Mouse (Mus musculus): Measurements from ENCODE around the gene Galnt6. TPM values are rescaled to one million over a fixed set of nuclear protein-coding genes. Genes with fewer than 3 reads are reported as not detected.

The Galnt6 gene
- total RNA-seq, 2 experiments from 2014 or later, result 0.12 TPM; not detected in 1

DNA sequence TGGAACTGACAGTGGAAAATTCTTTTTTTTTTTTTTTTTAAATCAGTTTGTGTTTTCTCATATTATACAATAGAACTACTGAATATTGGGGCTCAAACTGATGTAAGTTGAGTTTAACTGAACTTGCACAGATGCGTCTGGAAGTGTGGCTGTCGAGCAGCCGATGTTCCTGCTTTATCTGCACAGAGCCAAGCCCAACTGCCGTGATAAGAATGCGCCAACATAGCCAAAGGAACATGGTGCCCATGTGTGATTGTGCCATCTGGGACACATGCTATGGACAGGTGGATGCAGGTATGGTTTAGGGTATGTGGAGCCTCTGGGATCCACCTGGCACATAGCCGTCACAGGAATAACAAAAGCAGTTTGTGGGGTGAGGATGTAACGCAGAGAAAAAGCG, 43.3 kb downstream of the Galnt6 start:
- DNase-seq (ENCODE audit: low spot score), result no peak

DNA sequence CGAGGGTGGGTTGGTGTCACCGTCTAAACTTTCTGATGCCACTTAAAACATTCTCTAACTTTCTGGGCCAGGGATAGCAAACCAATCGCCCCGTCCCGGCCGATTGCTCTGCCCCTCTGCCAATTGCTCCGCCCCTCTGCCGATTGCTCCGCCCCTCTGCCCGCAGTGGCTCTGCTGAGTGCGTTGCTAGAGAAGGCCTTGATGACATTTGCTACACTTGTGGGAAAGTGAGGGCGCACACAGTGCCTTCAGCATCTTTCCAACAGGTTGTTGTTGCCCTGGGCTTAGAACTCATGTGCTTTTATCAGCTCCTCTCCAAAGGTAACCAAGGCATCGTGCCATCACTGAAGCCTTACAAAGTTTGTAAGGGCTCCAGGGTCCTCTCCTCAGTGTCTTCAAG, 43.9 kb downstream of the Galnt6 start:
- no peak for DNase-seq (ENCODE audit: low spot score)

DNA sequence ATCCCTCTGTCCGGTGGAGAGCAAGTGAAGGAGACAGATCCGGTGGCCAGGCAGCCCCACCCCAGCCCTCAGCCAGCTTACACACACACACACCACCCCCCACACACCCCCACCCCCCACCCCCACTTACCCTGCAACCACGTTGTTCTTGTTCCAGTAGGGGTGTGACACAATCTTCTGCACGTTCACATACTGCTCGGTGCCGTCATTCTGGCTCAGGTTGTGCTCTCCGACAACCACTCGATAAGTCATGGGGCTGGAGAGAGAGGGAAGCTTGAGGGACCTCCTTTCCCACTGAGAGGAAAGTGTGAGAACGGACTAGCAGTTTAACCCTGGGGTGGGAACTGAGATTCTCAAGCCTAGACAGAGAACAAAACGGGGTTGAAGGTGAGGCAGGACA, 44.7 kb downstream of the Galnt6 start:
- DNase-seq (ENCODE audit: low spot score), result no peak

DNA sequence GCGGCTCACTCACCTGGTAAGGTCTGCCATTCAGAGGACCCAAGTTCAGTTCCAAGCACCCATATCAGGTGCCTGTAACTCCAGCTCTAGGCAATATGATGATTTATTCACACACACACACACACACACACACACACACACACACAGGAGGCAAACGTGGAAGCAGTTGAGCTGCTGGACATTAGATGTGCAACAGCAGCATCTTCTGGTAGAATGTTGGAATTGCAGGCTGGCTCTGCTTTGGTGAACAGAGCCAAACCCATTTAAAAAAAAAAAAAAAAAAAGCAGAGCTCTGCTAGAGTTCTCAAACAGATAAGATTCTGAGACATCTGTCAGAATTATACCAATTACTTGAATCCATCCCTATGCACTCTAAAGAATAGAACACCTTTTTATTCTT, 46.1 kb downstream of the Galnt6 start:
- DNase-seq (ENCODE audit: low spot score), result peak; percentile 80

DNA sequence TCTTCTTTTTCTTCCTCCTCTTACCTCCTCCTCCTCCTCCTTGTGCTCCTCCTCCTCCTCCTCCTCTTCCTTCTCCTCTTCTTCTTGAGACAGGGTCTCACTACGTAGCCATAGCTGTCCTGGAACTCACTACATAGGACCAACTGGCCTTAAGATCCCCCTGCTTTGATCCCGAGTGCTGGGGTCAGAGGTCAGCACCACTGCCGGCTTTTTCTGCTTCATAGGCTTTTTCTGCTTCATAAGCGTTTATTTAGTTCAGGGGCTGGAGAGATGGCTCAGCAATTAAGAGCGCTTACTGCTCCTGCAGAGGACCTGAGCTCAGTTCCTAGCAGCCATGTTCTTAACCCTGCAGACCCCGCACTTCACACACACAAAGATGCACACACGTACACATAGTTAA, 47.4 kb downstream of the Galnt6 start:
- DNase-seq (ENCODE audit: low spot score), result no peak

DNA sequence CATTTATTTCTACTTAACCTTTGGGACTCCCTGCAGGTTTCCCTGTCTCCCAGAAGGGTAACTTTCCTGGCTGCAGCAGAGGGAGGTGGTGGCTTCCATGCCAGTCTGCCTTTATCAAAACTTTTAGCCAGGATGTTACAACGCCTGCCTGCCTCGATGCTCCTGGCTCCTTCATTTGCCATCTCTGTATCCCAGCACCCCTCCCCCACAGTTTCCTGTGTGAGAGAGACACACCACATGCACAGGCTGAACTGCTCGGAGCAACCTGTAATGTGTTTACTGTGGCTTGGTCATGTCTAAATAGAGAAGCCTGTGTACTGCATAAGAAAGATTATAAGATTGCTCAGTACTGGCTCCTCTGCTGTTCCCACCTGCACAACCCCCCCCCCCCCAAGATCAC, 48.8 kb downstream of the Galnt6 start:
- DNase-seq (ENCODE audit: low spot score), result no peak

DNA sequence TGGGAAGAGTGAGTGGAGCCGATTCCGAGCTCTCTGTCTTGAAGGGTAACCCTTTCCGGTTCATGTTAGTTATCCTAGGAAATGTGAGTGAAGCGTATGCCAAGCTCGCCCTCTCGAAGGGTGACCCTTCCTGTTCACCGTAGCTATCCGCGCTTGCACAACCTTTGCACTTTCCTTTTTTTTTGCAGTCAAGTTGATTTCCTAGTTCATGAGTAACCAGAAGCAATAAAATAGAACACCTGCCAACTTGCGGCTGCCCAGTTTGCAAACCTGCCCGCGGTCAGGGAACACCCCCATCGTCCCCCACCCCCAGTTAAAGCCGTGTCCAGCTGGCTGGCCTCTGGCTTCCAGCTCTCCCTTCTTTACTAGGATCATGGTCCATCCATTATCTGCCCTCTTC, 50.2 kb downstream of the Galnt6 start:
- DNase-seq (ENCODE audit: low spot score), result no peak

DNA sequence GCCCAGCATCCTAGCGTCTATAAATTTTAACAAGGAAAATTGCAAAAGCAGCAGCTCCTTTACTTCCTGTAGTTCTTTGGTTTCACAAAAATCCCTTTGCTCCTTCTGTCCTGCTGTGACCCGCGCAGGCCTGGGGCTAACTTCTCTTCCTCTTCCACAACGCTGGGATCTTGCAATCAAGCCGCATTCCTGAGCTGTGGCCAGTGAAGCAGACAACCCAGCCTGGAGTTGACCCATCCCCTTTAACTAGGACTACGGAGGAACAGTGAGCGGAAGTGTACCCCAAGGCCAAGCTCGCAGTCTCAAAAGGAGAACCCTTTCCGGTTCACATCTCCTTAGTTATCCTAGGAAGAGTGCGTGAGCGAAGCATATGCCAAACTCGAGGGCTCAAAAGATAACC, 50.6 kb downstream of the Galnt6 start:
- DNase-seq (ENCODE audit: low spot score), result no peak

DNA sequence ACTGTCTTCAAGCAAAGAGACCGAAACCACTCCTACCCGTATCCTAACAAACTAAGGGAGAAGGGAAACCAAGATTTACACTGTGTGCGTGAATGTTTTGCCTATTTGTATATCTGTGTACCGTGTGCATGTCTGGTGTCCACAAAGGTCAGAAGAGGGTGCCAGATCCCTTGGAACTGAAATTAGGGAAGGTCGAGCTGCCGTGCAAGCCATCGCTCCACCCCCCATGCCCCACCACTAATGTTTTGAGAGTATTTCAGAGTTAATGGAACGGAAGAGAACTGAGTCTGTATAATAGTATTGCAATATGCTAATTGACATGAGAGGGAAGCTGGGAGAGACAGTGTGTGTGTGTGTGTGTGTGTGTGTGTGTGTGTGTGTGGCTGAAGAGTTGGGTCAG, 51.5 kb downstream of the Galnt6 start:
- DNase-seq (ENCODE audit: low spot score), result no peak

DNA sequence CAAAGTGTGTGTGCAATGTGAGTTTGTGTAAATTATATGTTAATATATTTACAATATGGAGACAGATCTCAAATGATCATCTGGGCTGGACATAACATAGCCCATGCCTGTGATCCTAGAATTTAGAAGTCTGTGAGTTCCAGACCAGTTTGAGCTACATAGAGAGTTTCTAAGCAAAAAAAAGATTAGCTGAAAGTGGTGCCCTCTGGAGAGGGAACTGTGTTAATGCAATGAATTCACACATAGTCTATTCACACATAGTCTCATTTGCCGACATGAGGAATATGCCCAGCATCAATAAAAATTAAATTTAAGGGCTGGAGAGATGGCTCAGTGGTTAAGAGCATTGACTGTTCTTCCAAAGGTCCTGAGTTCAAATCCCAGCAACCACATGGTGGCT, 52.7 kb downstream of the Galnt6 start:
- DNase-seq (ENCODE audit: low spot score), result no peak

DNA sequence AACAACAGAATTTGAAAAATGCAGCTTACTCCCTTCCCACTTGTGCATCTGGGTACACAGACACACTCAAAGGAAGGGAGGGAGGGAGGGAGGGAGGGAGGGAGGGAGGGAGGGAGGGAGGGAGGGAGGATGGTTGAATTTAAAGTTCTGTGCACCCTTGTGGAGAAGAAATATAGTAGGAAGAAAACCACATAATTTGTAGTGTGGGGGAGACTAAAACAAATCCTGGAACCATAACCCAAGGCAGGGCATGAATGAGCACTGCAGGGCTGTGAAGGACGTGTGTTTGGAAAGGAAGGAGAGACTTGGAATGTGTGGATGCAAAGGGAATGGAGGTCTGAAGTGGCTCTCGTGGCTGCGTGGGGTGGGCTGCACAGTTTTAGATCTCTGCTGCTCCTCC, 53.7 kb downstream of the Galnt6 start:
- DNase-seq (ENCODE audit: low spot score), result no peak

DNA sequence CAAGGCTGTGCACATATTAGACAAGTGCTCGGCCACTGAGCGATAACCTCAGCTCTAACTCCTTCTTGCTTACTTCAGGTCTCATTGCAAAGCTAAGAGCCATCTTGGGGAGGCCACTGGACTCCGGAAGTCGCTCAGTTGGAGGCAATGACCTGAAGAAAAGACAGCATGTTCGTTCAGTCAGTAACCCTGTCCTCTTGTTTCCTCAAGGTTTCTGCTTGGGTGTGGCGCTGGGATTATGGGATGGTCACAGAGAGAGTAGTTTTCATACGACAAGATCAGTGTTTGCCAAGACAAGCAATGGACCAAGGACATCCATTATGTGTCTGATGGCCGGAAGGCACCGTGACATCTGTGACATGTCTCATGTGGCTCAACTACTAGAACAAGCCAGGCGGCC, 54.6 kb downstream of the Galnt6 start:
- no peak for DNase-seq (ENCODE audit: low spot score)

DNA sequence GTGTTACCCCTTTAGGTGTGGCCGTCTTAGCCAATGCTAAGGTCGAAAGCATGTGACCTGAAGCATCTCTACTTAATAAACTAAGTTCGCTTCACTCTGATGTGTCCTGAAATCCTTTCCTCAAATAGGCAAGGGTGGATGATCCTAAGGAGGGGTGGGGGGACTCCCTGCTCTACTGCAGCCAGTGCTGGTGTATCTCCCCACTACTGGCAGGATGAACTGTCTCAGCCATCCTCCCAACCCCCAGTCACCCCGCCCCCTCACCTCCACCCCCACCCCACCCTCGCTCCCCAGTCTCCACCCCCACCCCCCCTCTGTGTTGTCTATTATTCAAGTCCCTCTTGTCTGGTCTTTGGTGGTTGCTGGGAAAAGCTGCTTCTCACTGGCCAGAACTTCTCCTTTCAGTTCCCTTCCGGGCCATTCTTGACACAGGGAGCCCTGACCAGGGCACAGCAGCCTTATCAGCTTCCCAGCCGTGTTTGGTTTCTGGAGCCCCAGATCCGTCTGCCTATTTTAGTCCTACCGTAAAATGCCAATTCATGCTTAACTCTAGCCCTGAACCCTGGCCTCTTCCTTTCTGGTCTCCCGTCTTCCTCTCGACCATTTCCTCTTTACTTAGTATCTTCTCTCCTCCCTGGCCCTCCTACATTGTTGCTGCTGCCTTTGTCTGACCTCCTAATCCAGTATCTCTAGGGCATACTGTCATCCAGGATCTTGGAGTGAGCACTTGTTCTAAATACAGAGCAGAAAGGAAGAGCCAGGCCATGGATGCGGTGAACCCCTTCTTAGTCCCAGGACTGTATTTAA, 55.4 kb downstream of the Galnt6 start:
- DNase-seq (ENCODE audit: low spot score), result no peak

DNA sequence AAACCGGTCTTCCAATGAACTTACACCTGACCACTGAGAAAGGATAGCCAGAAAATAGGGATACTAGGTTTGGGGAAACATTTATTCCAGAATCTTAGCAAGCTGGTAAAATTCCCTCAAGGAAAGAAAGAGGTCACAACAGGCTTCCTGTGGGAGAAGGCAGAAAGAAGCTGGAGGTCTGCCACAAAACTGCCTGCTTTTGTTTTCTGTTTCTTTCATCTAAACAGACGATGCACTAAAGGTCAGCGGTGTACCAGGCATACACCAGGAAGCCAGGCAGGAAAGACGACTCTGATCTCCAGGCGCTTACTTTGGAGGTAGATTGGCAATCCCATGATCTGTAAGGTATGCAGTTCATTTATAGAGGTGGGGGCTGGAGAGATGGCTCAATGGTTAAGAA, 58.3 kb downstream of the Galnt6 start:
- no peak for DNase-seq (ENCODE audit: low spot score)

DNA sequence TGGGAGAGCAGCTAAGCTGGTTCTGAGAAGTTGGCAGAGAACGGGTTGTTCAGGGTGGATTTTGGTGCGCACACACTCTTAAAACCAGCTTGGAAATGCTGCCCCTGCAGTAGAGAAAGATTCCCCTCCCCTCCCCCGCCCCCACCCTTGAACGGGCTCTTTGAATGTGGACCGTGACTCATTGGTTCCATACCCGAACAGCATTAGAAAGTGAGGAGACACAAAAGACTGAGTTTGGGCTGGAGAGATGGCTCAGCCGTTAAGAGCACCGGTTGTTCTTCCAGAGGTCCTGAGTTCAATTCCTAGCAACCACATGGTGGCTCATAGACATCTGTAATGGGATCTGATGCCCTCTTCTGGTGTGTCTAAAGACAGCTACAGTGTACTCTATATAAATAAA, 59.2 kb downstream of the Galnt6 start:
- DNase-seq (ENCODE audit: low spot score), result no peak

DNA sequence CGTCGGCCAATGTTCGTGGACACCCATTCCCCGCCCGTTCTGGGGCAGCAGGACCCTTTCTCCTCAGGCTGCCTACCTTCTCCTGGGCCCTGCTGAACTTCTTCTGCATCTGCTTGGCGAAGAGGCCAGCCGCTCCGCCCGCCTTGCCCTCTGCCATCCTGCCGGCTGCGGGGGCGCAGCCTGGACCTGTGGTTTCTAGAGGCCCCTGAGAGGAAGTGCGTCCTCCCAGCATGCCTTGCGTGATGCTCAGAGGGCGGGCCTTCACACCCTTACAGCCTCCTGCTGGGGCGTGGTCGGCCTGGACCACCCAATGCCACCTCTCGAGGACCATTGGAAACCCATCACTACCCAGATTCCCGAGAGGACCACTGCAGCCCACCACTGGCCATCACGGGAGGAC, 59.8 kb downstream of the Galnt6 start, which contains the start of gene Bin2:
Bin2 (minus strand) TSS at position 217 of the 400 bp plus-strand sequence.
- DNase-seq (ENCODE audit: low spot score), result no peak

DNA sequence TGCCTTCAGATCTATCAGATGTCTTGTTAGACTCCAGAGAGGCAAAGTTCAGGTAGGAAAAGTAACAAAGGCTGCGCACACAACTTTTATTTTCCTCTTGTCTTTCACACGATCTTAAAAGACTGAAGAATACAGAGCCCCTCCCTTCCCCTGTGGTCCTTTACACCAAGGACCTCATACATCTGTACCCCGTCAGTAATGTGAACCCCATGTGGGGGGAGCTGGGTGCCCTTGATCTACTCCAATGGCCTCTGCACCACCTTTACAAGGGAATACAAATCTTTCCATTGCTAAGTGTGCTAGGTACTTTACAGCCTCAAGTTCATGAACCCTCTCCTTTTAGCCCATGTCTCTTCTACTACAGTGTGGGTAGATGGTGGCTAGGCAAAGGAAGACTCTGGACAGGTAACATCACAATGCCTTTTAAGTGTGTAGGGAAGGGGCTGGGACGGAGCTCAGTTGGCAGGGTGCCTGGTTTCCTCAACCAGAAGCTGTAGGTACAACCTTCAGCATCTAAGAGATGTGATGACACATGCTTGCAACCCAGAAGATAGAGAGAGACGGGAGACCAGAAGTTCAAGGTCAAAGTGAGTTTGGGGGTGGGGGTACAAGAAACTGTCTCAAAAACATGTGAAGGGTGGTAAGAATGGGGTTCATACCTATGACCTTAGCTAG, 61.2 kb downstream of the Galnt6 start:
- no peak for DNase-seq (ENCODE audit: low spot score)

DNA sequence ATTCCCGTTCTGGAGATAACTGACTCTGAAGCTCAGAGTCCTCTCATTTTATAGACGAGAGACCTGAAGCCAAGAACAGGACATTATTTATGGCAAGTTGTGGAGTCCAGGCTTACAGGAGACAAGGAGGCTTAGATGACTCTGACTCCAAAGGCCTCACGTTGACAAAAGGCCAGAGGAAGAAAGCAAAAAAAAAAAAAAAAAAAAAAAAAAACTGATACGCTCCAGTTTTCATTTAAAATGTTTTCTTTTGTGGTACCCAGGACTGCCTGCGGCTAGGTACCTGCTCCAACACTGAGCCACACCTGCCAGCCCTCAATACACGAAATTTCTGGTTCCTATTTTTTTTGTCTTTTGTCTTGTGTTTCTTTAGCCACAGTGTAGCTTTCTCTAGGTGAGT, 61.8 kb downstream of the Galnt6 start:
- no peak for DNase-seq (ENCODE audit: low spot score)

DNA sequence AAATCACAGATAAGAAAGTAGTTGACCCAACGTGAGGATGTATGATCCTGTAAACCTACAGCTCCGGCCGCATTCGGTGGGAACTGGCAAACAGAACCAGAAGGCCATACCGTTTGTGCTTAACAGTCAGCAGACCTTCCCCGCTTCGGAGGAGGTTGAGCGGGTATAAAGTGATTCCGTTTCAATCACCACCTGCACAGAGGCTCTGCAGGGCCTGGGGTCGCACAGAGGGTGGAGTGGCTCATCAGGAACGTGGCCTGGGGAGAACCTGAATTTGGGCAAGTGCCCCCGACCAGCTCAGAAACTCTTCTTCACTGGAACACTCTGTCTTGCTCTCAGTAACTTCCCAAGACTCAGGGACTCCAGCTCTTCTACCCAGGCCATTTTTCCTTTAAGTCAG, 62.3 kb downstream of the Galnt6 start:
- no peak for DNase-seq (ENCODE audit: low spot score)

DNA sequence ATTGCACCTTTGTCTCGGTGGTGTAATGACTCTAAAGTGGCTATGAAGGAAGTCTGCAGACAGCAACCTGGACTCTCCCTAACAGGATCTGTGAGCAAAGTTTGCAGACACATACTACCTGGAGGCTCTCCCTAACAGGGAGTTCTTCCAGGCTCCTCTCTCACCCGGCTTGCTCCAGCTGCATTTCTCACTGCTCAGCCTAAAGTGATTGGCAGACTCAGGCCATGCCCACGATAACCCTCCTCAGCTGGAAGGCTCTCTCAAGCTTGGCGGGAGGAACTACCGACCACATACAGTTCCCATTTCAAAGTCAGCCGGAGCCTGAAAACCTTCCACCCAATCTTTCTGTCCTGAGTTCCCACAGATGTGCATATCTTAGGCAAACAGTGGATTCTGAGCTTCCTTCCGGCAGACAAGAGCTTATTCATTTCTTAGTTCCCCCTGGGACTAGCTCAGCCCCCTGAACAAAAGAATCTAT, 62.9 kb downstream of the Galnt6 start:
- no peak for DNase-seq (ENCODE audit: low spot score)

DNA sequence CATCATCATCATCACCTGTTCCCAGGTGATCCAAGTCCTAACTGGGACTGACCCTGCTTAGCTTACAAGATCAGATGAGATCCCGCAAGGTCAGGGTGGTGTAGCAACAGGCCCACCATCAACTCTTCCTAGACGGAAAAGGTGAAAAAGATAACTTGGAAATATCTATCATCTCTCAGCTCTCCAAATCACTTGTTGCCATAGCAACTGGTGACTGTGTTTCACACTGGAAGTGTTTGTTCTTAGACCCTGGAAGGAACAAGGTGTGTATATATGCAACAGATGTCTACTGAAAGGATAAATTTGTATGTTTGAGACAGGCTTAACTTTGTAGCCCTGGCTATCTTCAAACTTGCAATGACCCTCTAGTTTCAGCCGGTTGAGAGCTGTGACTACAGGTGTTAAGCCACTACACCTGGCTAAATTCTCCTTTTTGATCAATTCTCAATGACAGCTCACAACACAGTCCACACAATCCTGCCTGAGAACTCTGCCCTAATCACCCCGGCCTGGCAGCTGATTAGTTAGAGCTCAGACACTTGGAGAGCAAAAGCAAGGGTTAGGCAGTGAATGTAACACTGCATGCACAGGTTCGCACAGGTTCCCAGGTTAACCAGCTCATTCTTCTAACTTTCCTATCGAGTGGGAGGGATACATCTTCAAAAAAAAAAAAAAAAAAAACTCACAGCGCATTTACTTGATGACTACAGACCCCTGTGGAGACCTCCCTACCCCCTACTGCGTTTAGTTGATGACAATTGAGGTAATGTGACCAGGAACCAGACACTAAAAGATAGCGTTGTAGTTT, 63.6 kb downstream of the Galnt6 start:
- DNase-seq (ENCODE audit: low spot score), result no peak

DNA sequence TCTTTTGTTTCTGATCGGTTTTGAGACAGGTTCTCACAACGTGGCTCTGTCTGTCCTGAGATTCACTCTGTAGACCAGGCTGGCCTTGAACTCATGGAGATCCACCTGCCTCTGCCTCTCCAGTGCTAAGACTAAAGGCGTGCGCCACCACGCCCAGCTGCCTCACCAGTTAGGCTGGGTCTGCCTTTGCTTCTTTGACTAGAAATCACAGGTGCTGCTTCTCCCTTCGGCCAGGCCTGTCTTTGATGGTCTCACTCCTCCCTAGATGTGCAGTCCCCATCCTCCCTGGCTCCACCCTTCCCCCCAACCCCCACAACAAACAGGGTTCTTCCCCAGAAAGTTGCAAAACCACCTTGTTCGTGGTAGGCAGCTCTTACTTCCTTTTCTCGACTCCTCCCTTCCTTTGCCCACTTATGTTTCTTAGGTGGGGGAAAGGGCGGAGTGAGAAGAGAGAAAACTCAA, 64.3 kb downstream of the Galnt6 start:
- DNase-seq (ENCODE audit: low spot score), result no peak

All from gastrocnemius, adult 18-20 months (tissue).